Mouse (Mus musculus) limb, embryonic 11.5 days (tissue): ENCODE results near the gene Lhx6. TPM values are rescaled to one million over a fixed set of nuclear protein-coding genes. Genes with fewer than 3 reads are reported as not detected.

Experiments used
- ATAC-seq: fragments of 200-750 bp; cut with Nextera tagmentation; 2 replicates; pipeline ENCODE4 v1.8.0; 2017; ENCODE audit warnings: low read depth; ENCODE audit not compliant: insufficient number of reproducible peaks, low FRiP score, low TSS enrichment
- DNase-seq: peaks from one replicate; pipeline ENCODE4 v3.0.0-alpha.2; 2015; ENCODE audit warnings: low spot score
- H3K27ac ChIP-seq: fragments of 300-500 bp; sonication (generic); replicated peaks from 2 replicates; pipeline ENCODE4 v1.5.1; 2014; ENCODE audit warnings: low read depth, mild to moderate bottlenecking, low read length
- H3K27me3 ChIP-seq: fragments of 300-500 bp; sonication (generic); 2 replicates; pipeline ENCODE4 v1.6.1; 2014; ENCODE audit warnings: mild to moderate bottlenecking, low read length, mixed read lengths; ENCODE audit not compliant: control insufficient read depth, insufficient read depth
- H3K36me3 ChIP-seq: fragments of 300-500 bp; sonication (generic); 2 replicates; pipeline ENCODE4 v1.6.1; 2014; ENCODE audit warnings: mild to moderate bottlenecking, low read length, moderate library complexity, mixed read lengths; ENCODE audit not compliant: control insufficient read depth, insufficient read depth
- H3K4me1 ChIP-seq: fragments of 300-500 bp; sonication (generic); 2 replicates; pipeline ENCODE4 v1.6.1; 2014; ENCODE audit warnings: low read length, mixed read lengths; ENCODE audit not compliant: control insufficient read depth, insufficient read depth
- H3K4me2 ChIP-seq: fragments of 300-500 bp; sonication (generic); 2 replicates; pipeline ENCODE4 v1.6.1; 2014; ENCODE audit warnings: low read depth, mild to moderate bottlenecking, moderate library complexity; ENCODE audit not compliant: severe bottlenecking
- H3K4me3 ChIP-seq: fragments of 300-500 bp; sonication (generic); 2 replicates; pipeline ENCODE4 v1.5.1; 2014; ENCODE audit warnings: low read depth, low read length
- H3K9ac ChIP-seq: fragments of 300-500 bp; sonication (generic); 2 replicates; pipeline ENCODE4 v1.6.1; 2014; ENCODE audit warnings: mild to moderate bottlenecking, low read length
- H3K9me3 ChIP-seq: fragments of 300-500 bp; sonication (generic); 2 replicates; pipeline ENCODE4 v1.6.1; 2016; ENCODE audit warnings: low read length; ENCODE audit not compliant: control insufficient read depth
- WGBS: fragments of 180-500 bp; shearing (Covaris S2); extraction: QIAGEN DNeasy Blood & Tissue Kit; methylation state at CpG from one replicate; pipeline ENCODE4 v1.1.7; 2014; 5-methylcytosine and 5-hydroxymethylcytosine counted together
- polyA plus RNA-seq: library from polyadenylated mRNA; unstranded; fragments of >200 nt; fragmentation: Nextera tagmentation; extraction: Ambion mirVana; gene quantifications from 2 replicates; pipeline ENCODE4 v1.2.1, GENCODE M21; 2014

Lhx6 gene
- polyA plus RNA-seq, 1 experiment from 2014 or later = 0.83 TPM

GRCm38 (mm10) chr2:36126795-36127429 lies 21.7 kb upstream of the Lhx6 start:
- Histone ChIP-seq H3K36me3 (peaks cover 18% of the 10 kb centered on the region), H3K9me3 (no peaks in the 10 kb centered on the region)

GRCm38 (mm10) chr2:36112632-36113031 lies 7.4 kb upstream of the Lhx6 start:
- ATAC-seq (no peak), DNase-seq (no peak)
- H3K4me3 ChIP-seq = no peak overlapping the region
- no peak overlapping the region for H3K4me2 ChIP-seq
- no peak overlapping the region for H3K9ac ChIP-seq
- H3K4me1 ChIP-seq = no peaks in the 10 kb centered on the region
- H3K27me3 ChIP-seq = peaks cover 23% of the 10 kb centered on the region
- no peaks in the 10 kb centered on the region for H3K9me3 ChIP-seq
- 79% methylated on average over 3 of the region's 3 CpGs for WGBS
- H3K36me3 ChIP-seq = peaks cover 2% of the 10 kb centered on the region
- no peak overlapping the region for H3K27ac ChIP-seq

More at GRCm38 (mm10) chr2:36126795-36127429, 21.7 kb upstream of the Lhx6 start:
- no peak for ATAC-seq
- H3K4me1 ChIP-seq = no peaks in the 10 kb centered on the region
- WGBS = 90% methylated on average over 9 of the region's 9 CpGs
- no peak overlapping the region for H3K4me2 ChIP-seq
- DNase-seq = no peak
- H3K27ac ChIP-seq = no peak overlapping the region
- H3K4me3 ChIP-seq = no peak overlapping the region
- no peak overlapping the region for H3K9ac ChIP-seq
- no peaks in the 10 kb centered on the region for H3K27me3 ChIP-seq

- Histone ChIP-seq H3K36me3 (no peaks in the 10 kb centered on the region), H3K27ac (no peak overlapping the region), H3K27me3 (peaks cover 59% of the 10 kb centered on the region), H3K4me3 (no peak overlapping the region), H3K4me2 (no peak overlapping the region), H3K9me3 (no peaks in the 10 kb centered on the region), H3K4me1 (peaks cover 13% of the 10 kb centered on the region), H3K9ac (no peak overlapping the region)
- ATAC-seq (no peak), DNase-seq (no peak)
- 6% methylated on average over 7 of the region's 7 CpGs for WGBS
Measured at GRCm38 (mm10) chr2:36108615-36109014, 3.4 kb upstream of the Lhx6 start.

- Histone ChIP-seq H3K9me3 (no peaks in the 10 kb centered on the region), H3K9ac (no peak overlapping the region), H3K4me3 (peak overlapping the region; percentile 32), H3K27me3 (peaks cover 89% of the 10 kb centered on the region), H3K4me1 (peaks cover 25% of the 10 kb centered on the region), H3K27ac (no peak overlapping the region), H3K36me3 (no peaks in the 10 kb centered on the region), H3K4me2 (peak overlapping the region; percentile 52)
- ATAC-seq (no peak), DNase-seq (no peak)
- WGBS = under 1% methylated on average over 32 of the region's 32 CpGs
Measured at GRCm38 (mm10) chr2:36104436-36104955, 712 bp downstream of the Lhx6 start.

- WGBS = under 1% methylated on average over 38 of the region's 38 CpGs
- H3K27ac ChIP-seq = no peak overlapping the region
- H3K9ac ChIP-seq = no peak overlapping the region
- DNase-seq (peak; percentile 69), ATAC-seq (no peak)
- no peaks in the 10 kb centered on the region for H3K9me3 ChIP-seq
- peak overlapping the region; percentile 33 for H3K4me2 ChIP-seq
- peak overlapping the region; percentile 17 for H3K4me3 ChIP-seq
- no peaks in the 10 kb centered on the region for H3K36me3 ChIP-seq
- H3K4me1 ChIP-seq = peaks cover 25% of the 10 kb centered on the region
- peaks cover 90% of the 10 kb centered on the region for H3K27me3 ChIP-seq
Measured at GRCm38 (mm10) chr2:36103555-36104367, 1.4 kb downstream of the Lhx6 start.

- peak overlapping the region; percentile 15; the same call in 1 of the 2 replicates for H3K4me3 ChIP-seq
- H3K9ac ChIP-seq = no peak overlapping the region
- peak overlapping the region; percentile 33; the same call in 1 of the 2 replicates for H3K4me2 ChIP-seq
- no peaks in the 10 kb centered on the region for H3K9me3 ChIP-seq
- peaks cover 92% of the 10 kb centered on the region for H3K27me3 ChIP-seq
- no peaks in the 10 kb centered on the region for H3K36me3 ChIP-seq
- WGBS = 1% methylated on average over 21 of the region's 21 CpGs
- no peak overlapping the region for H3K27ac ChIP-seq
- peak; percentile 54 for DNase-seq
- H3K4me1 ChIP-seq = peaks cover 25% of the 10 kb centered on the region
- no peak for ATAC-seq
Measured at GRCm38 (mm10) chr2:36103069-36103554, 2.1 kb downstream of the Lhx6 start.

GRCm38 (mm10) chr2:36102559-36102946 lies 2.7 kb downstream of the Lhx6 start:
- Histone ChIP-seq H3K27me3 (peaks cover 92% of the 10 kb centered on the region), H3K4me2 (peak overlapping the region; percentile 24)
- under 1% methylated on average over 21 of the region's 21 CpGs for WGBS

GRCm38 (mm10) chr2:36101866-36102558 lies 3.2 kb downstream of the Lhx6 start:
- Histone ChIP-seq H3K27ac (no peak overlapping the region), H3K36me3 (no peaks in the 10 kb centered on the region), H3K9me3 (no peaks in the 10 kb centered on the region), H3K9ac (0 out of 2 replicates have a peak overlapping the region, but pooled peaks have one; percentile 17), H3K4me3 (no peak overlapping the region), H3K4me2 (peak overlapping the region; percentile 24), H3K4me1 (peaks cover 25% of the 10 kb centered on the region), H3K27me3 (peaks cover 91% of the 10 kb centered on the region)
- WGBS = 2% methylated on average over 28 of the region's 28 CpGs
- DNase-seq = peak; percentile 72
- ATAC-seq = no peak

More at GRCm38 (mm10) chr2:36102559-36102946, 2.7 kb downstream of the Lhx6 start:
- no peak for DNase-seq
- ATAC-seq = no peak
- no peaks in the 10 kb centered on the region for H3K36me3 ChIP-seq
- peak overlapping the region; percentile 15; the same call in 1 of the 2 replicates for H3K4me3 ChIP-seq
- H3K9me3 ChIP-seq = no peaks in the 10 kb centered on the region
- no peak overlapping the region for H3K27ac ChIP-seq
- H3K9ac ChIP-seq = 0 out of 2 replicates have a peak overlapping the region, but pooled peaks have one; percentile 17
- peaks cover 25% of the 10 kb centered on the region for H3K4me1 ChIP-seq
